Mouse (Mus musculus): ENCODE results near the gene Hoxa13. TPM values are rescaled to one million over a fixed set of nuclear protein-coding genes. Genes with fewer than 3 reads are reported as not detected.

Gene Hoxa13
- total RNA-seq, 2 experiments from 2014 or later = not detected

DNA sequence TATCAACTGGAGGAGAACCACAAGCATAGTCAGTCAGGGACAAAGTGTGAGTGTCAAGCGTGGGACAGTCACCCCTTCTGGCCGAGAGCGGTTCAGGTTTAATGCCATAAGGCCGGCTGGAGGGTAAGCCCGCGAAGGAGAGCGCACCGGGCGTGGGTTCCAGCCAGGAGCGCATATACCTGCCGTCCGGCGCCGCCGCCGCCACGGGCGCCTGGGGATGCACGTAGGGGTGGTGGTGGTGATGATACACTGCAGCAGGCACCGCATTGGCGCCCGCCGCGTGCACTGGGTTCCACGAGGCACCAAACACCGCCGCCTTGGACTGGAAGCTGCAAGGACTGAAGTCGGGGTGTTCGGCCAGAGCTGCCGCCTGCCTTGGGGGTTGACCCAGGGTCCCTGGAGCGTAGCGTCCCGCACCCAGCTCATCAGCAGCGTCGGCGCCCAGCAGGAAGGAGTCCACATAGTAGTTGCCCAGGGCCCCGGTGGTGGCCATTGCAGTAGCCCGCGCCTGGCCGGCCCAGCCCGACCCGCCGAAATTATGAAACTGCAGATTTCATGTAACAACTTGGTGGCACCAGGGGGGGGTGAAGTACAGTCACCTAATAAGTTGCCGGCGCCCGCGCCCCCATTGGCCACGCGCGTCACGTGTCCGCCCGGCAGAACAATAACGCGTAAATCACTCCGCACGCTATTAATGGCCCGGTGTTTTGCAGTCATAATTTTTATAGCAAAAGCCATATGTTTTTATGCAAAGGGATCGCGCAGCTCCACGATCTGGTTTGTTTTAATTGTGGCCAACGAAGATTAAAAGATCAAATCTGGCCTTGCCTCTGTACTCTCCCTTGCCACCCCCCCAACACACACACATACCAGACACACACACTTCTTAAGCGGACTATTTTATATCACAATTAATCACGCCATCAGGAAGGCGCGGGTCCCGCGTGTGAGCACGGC lies 34.8 kb downstream of the Hoxa13 start:
- DNase-seq (ENCODE audit: extremely low spot score in 1 of 2, low spot score in 1 of 2) = no peak

DNA sequence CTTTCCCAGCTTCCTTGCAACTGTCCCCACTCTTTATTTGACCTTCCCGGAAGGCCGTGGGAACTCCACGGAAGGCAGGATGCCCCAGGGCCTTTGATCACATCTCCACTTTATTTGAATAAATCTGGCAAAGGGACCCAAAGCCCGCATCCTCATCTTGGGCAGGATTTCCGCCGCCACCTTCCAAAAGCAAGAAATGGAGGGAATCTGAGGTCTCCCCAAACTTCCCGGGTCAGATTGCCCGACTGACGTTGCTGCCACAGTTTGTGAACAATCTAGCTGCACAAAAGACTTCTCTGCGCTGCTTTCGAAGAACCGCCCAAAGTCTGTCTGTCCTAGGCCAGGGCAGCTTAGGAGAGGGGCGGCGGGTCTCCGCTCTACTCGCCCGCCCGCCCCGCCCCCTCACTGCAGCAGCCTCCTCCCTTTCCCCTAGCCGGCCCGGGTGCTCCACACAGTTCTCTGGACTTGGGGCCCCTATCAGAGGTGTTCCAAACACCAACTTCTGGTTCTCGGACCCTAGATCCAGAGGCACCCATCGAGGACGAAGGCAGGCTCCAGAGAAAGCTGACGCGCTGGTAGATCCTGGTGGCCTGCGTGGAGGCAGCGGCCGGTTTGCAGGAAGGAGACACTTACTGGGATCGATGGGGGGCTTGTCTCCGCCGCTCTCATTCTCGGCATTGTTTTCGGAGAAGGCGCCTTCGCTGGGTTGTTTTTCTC lies 35.6 kb downstream of the Hoxa13 start:
- no peak for DNase-seq (ENCODE audit: extremely low spot score in 1 of 2, low spot score in 1 of 2)

DNA sequence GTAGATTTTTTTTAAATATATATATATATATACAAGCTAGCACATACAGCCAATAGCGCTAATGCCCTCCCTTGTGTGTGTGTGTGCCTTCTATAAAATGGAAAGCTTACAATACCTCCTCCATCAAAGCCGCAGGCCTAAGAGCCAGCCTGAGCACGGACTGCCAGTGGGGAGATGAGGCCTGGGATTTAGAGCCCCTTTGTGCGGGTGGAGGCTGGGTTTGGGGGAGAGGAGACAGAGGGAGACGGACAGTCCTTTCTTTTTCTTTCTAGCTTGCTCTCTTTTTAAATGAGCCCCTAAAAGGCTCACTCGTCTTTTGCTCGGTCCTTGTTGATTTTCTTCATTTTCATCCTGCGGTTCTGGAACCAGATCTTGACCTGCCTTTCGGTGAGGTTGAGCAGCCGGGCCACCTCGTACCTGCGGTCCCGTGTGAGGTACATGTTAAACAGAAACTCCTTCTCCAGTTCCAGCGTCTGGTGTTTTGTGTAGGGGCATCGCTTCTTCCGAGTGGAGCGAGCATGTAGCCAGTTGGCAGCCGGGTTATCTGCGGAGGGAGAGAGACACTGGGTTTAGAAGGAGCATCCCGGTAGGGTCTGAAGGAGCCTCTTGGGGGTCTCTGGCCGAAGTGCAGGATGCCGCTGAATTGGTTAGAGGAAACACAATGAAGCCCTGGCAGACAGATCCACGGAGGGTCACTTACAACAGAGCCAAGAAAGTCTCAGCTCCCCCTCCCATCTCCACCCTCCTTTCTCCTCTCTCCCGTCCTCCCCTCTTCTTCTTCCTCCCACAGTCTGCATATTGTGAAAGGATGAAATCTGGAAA lies 36.5 kb downstream of the Hoxa13 start:
- no peak for DNase-seq (ENCODE audit: extremely low spot score in 1 of 2, low spot score in 1 of 2)

DNA sequence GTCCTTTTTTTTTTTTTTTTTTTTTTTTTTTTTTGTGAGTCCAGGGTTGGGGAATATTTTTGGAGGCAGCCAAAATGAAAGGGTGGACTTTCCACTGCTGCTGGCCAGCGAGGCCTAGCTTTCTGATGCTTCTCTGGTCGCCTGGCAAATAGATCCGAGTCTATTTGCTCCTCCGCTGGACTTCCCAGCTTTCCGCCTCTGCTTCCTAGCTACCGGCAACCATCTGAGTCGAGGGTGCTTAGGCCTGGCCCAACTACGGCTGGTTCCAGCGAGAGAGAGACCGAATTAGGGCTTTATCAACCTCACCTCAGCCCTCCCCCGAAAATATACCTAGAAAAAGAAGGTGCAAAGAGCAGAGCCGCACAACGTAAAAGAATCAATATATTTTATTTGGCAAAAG lies 38.0 kb downstream of the Hoxa13 start:
- no peak for DNase-seq (ENCODE audit: extremely low spot score in 1 of 2, low spot score in 1 of 2)

DNA sequence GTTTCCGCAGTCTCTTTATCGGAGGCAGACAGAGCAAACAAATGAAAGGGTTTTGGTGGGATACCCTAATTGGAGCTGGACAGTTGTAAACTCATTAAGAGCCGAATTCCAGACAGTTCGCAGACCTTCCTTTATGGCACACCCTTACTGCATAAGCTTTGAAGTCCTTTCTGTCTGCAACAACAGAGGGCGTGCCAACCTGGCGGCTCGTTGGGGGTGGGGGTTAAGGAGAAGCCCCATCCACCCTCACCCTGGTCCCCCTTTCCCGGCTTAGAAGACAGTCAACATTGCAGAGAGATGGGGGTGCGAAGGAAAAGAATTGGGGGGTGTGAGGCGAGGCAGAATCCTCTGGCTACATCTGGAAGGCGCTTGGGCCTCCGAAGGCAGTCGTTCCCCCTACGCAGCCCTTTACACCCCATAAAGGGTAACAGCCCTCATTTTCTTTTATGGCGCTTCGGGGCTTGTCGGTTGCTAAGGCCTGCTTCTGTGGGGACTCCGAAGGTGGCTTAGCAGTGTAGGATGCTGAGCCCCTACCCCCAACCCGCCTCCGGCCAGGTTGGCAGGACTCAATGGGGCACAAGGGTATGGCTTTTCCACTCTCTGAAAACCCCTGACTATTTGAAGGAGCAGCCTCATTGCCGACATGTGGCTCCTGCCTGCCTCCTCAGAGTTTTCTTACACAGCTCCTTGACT lies 38.5 kb downstream of the Hoxa13 start:
- no peak for DNase-seq (ENCODE audit: extremely low spot score in 1 of 2, low spot score in 1 of 2)

DNA sequence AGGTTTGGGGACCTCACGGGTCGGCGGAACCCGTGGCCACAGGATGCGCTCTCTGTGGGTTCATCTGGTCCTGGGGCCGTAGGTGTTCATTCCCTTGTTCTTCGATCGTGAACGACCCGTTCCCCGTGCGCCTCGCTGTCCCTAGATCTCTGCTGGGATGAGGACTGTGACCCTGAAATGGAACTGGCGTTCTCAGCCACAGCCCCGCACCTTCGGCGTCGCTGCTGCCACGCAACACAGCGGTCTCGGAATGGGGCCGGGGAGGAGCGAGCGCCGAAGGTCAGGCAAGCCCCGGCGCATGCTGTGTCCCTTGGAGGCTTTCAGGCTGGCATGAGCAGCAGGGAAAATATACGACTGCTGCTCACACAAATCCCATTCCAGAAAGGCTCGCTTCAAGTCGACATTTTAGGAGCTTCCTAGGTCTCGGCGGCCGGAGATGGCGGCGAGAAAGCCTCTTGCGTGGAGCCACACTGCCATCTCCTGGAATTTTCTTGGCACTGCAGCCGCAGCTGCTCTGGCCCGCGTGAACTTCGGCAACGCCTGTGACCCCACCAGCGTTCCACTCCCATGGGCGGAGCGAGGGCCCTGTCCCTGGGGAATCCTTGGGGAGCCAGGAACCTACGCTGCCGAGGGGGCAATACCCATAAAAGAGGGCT lies 39.2 kb downstream of the Hoxa13 start, which contains the start of gene Hoxa7:
TSS of gene Hoxa7 (minus strand) at position 518 of the 656 bp plus-strand sequence.
- peak; percentile 70 to 88 for DNase-seq (ENCODE audit: extremely low spot score in 1 of 2, low spot score in 1 of 2)

DNA sequence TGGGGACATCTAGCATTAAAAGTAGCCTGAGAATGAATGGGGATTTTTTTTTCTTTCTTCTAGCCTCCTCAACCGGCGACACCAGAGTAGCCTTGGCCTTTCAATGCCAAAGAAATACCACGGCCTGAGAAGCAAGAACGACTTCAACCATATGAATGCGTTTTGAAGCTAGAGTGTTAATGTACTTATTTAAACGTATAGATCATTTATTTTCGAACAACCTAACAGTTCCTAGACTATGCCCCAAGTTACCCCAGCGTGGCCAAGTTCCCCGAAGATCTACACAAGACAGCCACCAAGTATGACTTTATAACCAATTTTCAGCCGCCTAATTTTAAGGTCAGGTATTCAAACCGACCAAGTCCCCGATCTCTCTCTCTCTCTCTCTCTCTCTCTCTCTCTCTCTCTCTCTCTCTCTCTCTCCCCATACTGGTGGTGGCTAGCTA lies 39.8 kb downstream of the Hoxa13 start:
- no peak for DNase-seq (ENCODE audit: extremely low spot score in 1 of 2, low spot score in 1 of 2)

DNA sequence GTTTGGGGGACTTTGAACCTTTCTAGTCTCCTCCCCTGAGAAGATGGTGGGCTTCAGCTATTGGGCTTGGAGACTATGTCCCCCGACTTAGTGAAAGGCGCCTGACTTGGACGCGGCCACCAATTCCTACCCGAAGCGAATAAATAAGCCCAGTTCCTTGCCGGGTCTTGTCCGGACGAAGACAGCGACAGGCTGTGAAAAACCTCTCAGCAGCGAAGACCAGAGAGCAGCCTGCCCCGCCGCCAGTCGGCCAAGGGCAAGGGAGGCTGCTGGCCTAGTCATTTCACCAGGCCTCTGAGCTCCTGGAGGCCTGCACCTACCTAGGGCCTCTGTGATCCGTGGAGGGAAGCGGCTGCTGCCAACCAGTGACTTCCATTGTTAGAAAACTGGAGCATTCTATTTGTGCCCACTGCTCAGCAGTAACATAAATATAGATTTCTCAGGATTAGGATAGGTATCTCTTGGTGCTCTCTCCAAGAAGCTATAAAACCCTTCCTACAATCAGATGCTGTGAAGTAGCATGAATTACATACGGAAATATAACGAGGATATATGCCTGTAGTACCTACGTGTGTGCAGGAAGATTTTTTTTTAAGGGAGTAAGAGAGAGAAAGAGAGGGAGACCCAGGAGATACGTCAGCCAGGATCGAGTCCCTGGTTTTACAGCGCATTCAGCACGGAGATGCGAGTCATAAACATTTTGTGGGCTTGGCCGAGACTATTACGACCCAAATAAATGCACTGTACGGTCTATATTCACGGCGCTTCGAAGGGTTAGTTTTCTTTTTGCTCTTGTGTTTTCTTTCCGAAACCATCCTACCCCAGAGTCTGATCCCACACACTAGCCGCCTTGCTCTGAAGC lies 40.4 kb downstream of the Hoxa13 start:
- peak in 1 of 2 experiments; percentile 25 for DNase-seq (ENCODE audit: extremely low spot score in 1 of 2, low spot score in 1 of 2)

DNA sequence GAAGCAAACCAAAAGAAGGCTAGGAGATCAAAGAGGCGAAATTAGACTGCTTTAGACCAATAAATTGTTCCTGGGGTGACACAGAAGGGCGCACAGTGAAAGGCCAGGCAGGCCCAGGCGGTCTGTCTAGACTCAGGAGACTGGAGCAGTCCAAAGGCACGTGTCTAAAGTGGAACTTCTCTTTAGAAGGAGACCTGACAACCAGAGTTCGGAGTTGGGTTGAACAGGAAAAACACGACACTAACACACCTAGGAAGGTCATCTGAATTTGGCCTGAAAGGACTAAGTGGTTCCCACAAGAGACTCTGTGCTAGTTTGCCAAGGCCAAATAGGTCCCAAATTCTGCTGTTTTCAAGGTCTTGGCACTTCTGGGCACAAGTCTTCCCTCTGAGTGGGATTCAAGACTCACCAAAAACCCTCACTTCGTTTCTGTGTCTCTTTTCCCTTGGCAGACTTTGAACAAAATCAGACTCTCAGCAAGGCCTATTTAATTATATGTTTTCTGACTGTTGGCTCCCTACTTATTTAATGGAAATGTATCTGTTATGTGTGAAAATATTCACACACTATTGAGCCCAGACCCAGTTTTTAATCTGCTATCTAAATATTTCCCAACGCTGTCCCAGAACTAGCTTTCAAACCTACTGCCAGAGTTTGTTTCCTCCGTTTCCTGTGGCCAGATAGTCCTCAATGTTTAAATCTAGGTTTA lies 41.3 kb downstream of the Hoxa13 start:
- DNase-seq (ENCODE audit: extremely low spot score in 1 of 2, low spot score in 1 of 2) = no peak

DNA sequence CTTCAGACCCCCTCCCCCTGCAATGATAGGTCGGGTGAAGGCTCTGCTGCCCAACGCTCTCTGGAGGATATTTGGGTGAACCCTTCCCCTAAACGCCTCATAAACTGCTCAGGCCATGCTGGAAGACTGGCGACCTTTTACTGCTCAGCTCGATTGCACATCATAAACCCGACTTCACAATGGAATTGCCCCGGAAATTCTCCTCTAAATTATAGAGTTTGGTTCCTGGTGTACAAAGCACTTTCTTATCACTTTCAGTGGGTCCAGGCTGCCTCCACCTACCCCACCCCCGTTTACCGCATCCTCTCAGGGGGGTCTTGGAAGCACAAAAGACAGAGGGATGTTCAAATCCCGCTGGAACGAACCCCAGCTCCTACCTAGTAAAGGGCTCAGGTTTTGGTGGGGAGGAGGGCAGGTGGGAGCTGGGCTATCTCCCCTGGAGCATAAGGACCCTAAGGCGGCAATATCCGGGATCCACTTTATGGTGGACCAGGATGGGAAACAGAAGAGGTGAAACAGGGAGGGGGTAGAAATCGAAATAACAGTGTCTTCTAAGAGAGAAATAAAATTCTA lies 42.0 kb downstream of the Hoxa13 start:
- DNase-seq (ENCODE audit: extremely low spot score in 1 of 2, low spot score in 1 of 2) = no peak

DNA sequence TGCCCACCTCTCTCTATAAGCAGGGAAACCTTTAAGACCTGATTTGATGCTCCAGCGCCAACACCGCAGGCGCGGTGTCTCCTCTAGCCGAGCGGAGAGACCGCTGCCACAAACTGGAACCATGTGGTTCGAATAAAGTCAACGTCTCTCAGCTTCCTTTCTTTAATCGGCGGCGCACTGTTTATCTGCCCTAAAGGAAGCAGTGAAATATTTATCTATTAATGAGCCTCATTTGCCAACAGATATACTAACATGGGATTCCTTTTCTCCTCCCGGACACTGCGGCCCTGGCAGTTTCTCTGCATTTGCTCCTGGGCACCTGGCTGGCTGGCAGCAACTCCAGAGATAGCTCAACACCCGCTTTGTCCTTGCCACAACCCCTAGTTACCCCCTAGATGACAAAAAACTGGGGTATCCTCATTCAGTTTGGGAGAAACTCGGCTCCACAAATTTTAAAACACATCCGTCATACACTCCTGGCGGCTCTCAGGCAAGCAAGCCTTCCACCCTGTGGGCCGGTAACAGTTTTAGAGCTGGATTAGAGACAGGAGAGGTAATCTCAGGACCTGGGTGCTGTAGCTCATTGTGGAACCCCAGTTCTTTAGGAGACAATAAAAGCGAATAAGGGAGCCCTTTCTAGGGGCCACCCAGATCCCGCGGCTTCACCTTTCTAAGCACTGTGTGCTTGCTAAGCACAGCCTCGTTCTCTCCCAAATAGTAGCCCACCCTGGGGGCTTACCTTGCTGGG lies 42.6 kb downstream of the Hoxa13 start:
- peak in 1 of 2 experiments; percentile 8 for DNase-seq (ENCODE audit: extremely low spot score in 1 of 2, low spot score in 1 of 2)

DNA sequence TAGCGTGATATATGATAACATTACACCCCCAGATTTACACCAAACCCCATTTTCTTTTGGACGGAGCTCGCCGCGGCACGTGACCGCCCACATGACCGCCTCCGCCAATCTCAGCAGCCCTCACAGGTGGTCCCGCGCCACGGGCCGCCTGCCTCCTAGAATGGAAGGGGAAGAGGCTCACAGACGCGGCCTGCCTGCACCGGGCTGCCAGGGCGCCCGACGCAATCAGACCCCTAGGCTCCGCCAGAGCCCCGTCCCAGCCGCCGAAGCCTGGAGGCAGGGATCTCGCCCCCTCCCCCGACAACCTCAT lies 43.3 kb downstream of the Hoxa13 start:
- no peak for DNase-seq (ENCODE audit: extremely low spot score in 1 of 2, low spot score in 1 of 2)

DNA sequence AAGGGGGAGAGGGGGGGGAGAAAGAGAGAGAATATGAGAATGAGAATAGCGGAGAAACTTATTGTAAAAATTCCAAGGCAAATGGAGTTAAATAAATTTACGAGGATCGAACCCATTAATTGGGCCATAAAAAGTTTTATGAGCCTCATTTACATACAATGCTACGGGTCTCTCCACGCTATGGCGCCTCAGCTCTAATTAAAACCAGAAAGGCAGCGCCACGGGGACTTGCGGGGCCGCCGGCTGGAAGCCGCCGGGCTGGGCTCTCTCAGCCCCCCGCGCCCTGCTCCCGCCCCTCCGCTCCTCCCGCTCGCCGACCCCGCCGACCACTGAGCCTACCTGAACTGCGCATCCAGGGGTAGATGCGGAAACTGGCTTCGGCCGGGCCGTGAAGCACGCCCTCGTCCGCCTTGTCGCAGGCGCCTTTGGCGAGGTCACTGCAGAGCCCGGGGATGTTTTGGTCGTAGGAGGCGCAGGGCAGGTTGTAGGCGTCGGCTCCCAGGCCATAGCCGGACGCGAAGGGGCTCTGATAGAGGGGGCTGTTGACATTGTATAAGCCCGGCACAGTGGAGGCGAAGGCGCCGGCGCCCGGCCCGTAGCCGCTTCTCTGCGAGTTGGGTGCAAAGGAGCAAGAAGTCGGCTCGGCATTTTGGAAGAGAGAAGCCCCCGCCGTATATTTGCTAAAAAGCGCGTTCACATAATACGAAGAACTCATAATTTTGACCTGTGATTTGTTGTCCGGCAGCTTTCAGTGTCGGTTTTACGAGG lies 43.8 kb downstream of the Hoxa13 start:
- DNase-seq (ENCODE audit: extremely low spot score in 1 of 2, low spot score in 1 of 2) = no peak

DNA sequence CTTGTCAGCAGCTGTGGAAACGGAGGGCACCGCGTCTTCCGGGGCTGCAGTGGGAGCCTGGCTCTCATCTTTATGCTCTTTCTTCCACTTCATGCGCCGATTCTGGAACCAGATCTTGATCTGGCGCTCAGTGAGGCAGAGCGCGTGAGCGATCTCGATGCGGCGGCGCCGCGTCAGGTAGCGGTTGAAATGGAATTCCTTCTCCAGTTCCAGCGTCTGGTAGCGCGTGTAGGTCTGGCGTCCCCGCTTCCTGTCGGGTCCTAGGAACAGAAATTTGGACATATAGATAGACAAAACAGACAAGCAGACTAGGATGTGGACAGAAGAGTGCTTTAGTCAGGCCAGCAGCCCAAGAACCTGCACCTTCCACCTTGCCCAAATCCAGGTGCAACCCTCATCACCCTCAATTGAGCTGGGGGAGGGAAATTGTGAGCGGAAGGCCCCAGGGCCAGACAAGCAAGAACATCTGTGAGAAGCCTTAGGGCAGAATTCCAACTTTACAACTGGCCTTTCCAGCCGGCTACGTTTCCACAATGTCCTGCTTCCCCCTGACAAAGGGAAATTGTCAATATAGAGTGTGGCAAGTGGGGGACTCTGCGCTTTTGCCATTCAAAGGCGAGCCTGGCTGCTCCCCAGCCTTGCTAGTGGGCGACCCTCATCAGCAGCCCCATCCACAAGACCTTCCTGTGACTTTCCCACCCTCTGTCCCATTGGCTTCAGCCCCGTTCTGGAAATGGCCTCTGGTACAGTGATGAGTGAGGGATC lies 44.7 kb downstream of the Hoxa13 start:
- DNase-seq (ENCODE audit: extremely low spot score in 1 of 2, low spot score in 1 of 2) = no peak

DNA sequence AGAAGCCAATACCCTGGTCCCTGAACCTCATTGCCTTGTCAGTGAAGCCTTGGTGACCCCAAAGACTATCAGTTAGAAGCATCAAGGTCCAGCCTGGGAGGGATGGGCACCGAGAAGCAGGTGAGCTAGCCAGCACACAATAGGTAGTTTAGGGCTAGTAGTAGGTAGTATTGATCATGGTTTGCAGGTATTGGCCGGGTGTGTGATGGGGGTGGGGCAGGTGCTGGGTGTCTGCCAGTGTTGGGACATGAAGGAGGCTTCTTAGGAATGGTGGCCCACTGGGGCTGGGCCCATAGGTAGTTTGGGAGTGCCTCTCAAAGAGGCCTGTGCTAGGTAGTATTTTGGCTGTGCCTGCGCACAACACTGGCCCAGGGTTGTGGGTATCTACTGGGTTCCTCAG lies 45.6 kb downstream of the Hoxa13 start:
- no peak for DNase-seq (ENCODE audit: extremely low spot score in 1 of 2, low spot score in 1 of 2)

DNA sequence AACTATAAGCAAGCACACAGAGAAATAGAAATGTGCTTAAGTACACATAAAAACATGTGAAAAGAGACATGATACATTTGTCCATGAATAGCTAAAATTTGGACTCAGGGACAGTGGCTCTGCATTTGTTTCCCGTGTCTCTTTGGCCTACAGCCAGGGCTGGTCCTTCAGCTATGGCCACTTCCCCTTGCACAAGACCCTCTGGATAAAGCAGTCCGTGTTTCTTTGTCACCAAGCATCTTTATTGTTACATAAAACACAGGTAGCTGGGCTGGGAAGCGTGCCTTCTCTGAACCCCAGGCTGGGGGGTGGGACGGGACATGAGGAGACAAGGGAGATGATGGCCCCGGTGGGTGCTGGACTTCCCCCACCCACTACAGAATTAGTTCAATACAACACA lies 46.4 kb downstream of the Hoxa13 start:
- no peak for DNase-seq (ENCODE audit: extremely low spot score in 1 of 2, low spot score in 1 of 2)
